Mouse (Mus musculus) heart, embryonic 15.5 days (tissue): ENCODE data around the gene Gm17268. TPM values are rescaled to one million over a fixed set of nuclear protein-coding genes. Genes with fewer than 3 reads are reported as not detected.

Experiments
- ATAC-seq: fragments of 200-750 bp; cut with Nextera tagmentation; replicated peaks from 2 replicates; pipeline ENCODE4 v1.8.0; 2017; ENCODE audit warnings: low read depth, moderate TSS enrichment; ENCODE audit not compliant: insufficient number of reproducible peaks, insufficient read depth, low FRiP score
- H3K27ac ChIP-seq: fragments of 300-500 bp; sonication (generic); 2 replicates; pipeline ENCODE4 v1.5.1; 2015; ENCODE audit warnings: mild to moderate bottlenecking, inconsistent platforms
- H3K27me3 ChIP-seq: fragments of 300-500 bp; sonication (generic); 2 replicates; pipeline ENCODE4 v1.6.1; 2015; ENCODE audit warnings: inconsistent platforms
- H3K36me3 ChIP-seq: fragments of 300-500 bp; sonication (generic); 2 replicates; pipeline ENCODE4 v1.6.1; 2015; ENCODE audit warnings: mild to moderate bottlenecking, inconsistent platforms
- H3K4me1 ChIP-seq: fragments of 300-500 bp; sonication (generic); replicated peaks from 2 replicates; pipeline ENCODE4 v1.6.1; 2015; ENCODE audit warnings: inconsistent platforms
- H3K4me2 ChIP-seq: fragments of 300-500 bp; sonication (generic); 2 replicates; pipeline ENCODE4 v1.6.1; 2015; ENCODE audit warnings: inconsistent platforms, mild to moderate bottlenecking, moderate library complexity
- H3K4me3 ChIP-seq: fragments of 300-500 bp; sonication (generic); 2 replicates; pipeline ENCODE4 v1.5.1; 2015; ENCODE audit warnings: mild to moderate bottlenecking, inconsistent platforms
- H3K9ac ChIP-seq: fragments of 300-500 bp; sonication (generic); 2 replicates; pipeline ENCODE4 v1.6.1; 2015; ENCODE audit warnings: mild to moderate bottlenecking, inconsistent platforms
- H3K9me3 ChIP-seq: fragments of 300-500 bp; sonication (generic); replicated peaks from 2 replicates; pipeline ENCODE4 v1.6.1; 2016; ENCODE audit warnings: inconsistent platforms
- WGBS: fragments of 180-500 bp; shearing (Covaris S2); methylation state at CpG from one replicate; pipeline ENCODE4 v1.1.7; 2015; ENCODE audit warnings: mixed read lengths; 5-methylcytosine and 5-hydroxymethylcytosine counted together
- polyA plus RNA-seq: library from polyadenylated mRNA; unstranded; fragments of >200 nt; fragmentation: Nextera tagmentation; extraction: Ambion mirVana; gene quantifications from 2 replicates; pipeline ENCODE4 v1.2.1, GENCODE M21; 2015

The Gm17268 gene
- polyA plus RNA-seq, 1 experiment from 2014 or later, result not detected

DNA sequence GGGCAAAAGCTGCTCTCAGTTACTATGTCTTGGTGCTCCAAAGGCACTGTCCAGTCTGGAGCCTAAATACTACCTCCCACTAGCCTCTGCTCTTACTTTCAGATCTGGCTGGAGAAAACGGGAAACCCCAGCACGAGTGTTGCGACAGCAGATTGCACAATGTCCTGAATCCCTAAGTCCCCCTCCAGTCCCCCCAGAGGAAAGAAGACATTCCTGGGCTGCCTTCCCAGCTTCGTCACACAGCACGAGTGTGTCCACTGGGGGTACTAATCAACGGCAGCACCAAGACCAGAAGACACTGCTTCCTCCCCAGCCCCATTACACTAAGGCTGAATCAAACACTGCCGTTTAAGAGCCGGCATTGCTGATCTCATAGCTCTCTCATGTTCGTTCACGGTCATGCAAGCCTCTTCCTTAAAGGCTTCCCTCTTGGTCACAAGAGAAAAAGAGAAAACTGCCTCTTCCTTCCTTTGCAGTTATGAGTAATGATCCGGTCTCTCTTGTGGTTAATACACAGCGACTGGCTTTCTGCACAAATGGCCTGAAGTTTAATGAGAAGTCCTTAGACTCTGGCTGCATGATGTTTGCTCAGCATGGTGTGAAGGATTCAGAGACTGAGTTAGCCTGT is 31.5 kb downstream of the Gm17268 start:
- Histone ChIP-seq H3K9me3 (no peaks in the 10 kb centered on the region), H3K9ac (no peak overlapping the region), H3K27ac (peak overlapping the region; percentile 32), H3K36me3 (no peaks in the 10 kb centered on the region), H3K4me2 (peak overlapping the region; percentile 19; the same call in 1 of the 2 replicates), H3K4me3 (no peak overlapping the region), H3K4me1 (no peaks in the 10 kb centered on the region), H3K27me3 (no peaks in the 10 kb centered on the region)
- ATAC-seq, result peak; percentile 70; the same call in 1 of the 2 replicates
- 30% methylated on average over 12 of the region's 12 CpGs for WGBS

DNA sequence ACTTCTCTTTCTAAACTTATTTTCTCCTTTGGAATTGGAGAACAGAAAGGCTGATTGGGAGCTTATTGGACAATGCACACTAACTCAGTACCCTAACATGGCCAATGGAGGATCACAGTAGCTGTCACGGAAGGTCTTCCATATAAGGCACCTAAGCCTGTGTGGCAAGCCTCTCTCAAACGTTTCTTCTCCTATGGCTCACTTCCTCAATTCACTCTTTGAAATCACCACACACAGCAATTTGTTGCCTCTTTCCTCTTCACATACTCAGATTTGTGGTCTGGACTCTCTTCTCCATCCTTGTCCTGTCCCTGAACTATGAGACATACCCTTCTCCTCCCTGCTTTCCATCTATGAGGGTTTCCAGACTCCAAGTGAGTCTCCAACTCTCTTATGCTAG is 33.6 kb downstream of the Gm17268 start:
- ATAC-seq, result no peak
- WGBS, result 58% methylated on average over 2 of the region's 2 CpGs

DNA sequence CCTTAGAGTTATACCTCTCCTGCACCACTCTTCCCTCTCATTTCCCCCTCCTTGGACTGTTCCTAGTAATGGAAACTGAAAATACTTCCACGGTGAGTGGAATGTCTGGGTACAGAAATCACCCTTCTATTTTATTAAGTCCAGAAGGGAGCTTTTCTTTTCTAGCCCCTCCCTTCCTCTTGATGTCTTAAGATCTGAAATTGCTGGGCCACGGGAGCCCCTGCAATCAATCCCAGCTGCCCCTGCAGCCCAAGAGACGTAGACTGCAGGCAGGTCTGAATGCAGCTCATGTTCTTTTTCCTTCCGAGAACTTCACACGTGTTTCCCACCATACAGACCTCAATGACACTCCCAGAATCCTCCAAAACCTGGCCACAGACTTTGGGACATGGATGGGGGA is 37.8 kb downstream of the Gm17268 start:
- H3K9me3 ChIP-seq, result no peaks in the 10 kb centered on the region
- no peak overlapping the region for H3K4me3 ChIP-seq
- no peaks in the 10 kb centered on the region for H3K4me1 ChIP-seq
- no peak overlapping the region for H3K4me2 ChIP-seq
- H3K36me3 ChIP-seq, result no peaks in the 10 kb centered on the region
- H3K9ac ChIP-seq, result no peak overlapping the region
- 58% methylated on average over 5 of the region's 5 CpGs for WGBS
- no peak for ATAC-seq
- H3K27me3 ChIP-seq, result peaks cover 4% of the 10 kb centered on the region; the same call in 1 of the 2 replicates
- H3K27ac ChIP-seq, result no peak overlapping the region

More for the DNA sequence above, 33.6 kb downstream of the Gm17268 start:
- Histone ChIP-seq H3K9me3 (no peaks in the 10 kb centered on the region), H3K4me2 (no peak overlapping the region), H3K4me1 (no peaks in the 10 kb centered on the region), H3K27ac (no peak overlapping the region), H3K27me3 (no peaks in the 10 kb centered on the region), H3K4me3 (no peak overlapping the region), H3K36me3 (no peaks in the 10 kb centered on the region), H3K9ac (no peak overlapping the region)

DNA sequence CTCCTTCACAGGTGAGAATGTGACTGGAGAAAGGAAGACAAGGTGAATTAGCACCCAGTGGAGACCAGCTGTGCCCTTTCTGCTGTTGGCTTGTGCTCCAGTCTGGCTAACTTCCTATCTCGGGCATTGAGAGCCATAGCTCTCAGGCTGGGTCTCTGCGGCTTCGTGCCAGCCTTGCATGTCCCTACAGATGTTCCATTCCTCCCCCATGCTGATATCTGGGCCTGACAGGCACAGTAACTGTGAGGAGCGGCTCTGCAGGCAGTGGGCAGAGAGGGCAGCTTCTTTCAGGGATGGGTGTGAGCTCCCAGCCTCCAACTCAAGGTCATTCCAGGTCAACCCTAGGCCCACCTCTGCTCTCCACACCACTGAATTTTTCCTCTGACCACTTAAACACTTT is 38.9 kb downstream of the Gm17268 start:
- H3K4me3 ChIP-seq, result no peak overlapping the region
- H3K4me1 ChIP-seq, result no peaks in the 10 kb centered on the region
- 61% methylated on average over 4 of the region's 4 CpGs for WGBS
- H3K27me3 ChIP-seq, result peaks cover 4% of the 10 kb centered on the region; the same call in 1 of the 2 replicates
- no peaks in the 10 kb centered on the region for H3K9me3 ChIP-seq
- H3K36me3 ChIP-seq, result no peaks in the 10 kb centered on the region
- no peak overlapping the region for H3K9ac ChIP-seq
- H3K27ac ChIP-seq, result no peak overlapping the region
- no peak for ATAC-seq
- H3K4me2 ChIP-seq, result no peak overlapping the region

DNA sequence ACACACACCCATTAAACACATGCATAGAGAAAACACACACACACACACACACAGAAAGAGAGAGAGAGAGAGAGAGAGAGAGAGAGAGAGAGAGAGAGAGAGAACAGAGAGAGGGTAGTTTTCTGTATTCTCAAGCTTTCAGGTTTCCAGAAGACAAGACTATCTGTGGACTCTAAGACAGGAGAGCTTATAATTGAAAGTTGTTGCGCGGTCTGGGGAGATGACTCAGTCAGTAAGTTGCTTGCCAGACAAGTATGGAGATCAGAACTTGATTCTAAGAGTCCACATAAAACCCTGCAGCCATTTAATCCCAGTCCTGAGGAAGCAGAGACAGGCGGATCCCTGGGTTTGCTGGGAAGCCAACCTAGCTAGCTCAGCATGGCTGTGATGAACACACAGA is 39.7 kb downstream of the Gm17268 start:
- WGBS, result 78% methylated on average over 3 of the region's 3 CpGs
- no peak overlapping the region for H3K4me3 ChIP-seq
- no peaks in the 10 kb centered on the region for H3K4me1 ChIP-seq
- H3K9ac ChIP-seq, result no peak overlapping the region
- H3K36me3 ChIP-seq, result no peaks in the 10 kb centered on the region
- no peak for ATAC-seq
- no peak overlapping the region for H3K27ac ChIP-seq
- H3K4me2 ChIP-seq, result no peak overlapping the region
- peaks cover 4% of the 10 kb centered on the region; the same call in 1 of the 2 replicates for H3K27me3 ChIP-seq
- no peaks in the 10 kb centered on the region for H3K9me3 ChIP-seq

DNA sequence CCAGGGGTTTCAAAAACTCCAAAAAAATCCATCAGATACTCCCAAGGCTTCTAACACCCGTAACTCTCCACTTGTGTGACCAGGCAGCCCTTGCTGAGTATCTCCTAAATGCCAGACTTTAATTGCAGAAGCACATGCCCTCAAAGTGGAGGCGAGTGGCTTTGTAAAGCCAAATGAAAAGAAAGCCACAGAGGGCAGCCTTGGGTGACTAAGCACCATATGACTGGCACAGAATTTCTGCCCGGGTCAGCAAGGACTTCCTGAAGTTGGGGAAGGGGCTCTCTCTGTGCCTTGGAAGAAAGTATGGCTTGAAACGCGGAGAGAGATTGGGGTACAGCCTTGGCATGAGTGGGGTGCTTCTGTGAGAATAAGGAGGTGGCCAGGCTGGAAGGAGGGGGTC is 41.3 kb downstream of the Gm17268 start:
- Histone ChIP-seq H3K9ac (no peak overlapping the region), H3K4me1 (no peaks in the 10 kb centered on the region), H3K27me3 (peaks cover 4% of the 10 kb centered on the region; the same call in 1 of the 2 replicates), H3K4me2 (no peak overlapping the region), H3K27ac (no peak overlapping the region), H3K4me3 (no peak overlapping the region), H3K36me3 (no peaks in the 10 kb centered on the region), H3K9me3 (no peaks in the 10 kb centered on the region)
- 79% methylated on average over 5 of the region's 5 CpGs for WGBS
- ATAC-seq, result no peak

DNA sequence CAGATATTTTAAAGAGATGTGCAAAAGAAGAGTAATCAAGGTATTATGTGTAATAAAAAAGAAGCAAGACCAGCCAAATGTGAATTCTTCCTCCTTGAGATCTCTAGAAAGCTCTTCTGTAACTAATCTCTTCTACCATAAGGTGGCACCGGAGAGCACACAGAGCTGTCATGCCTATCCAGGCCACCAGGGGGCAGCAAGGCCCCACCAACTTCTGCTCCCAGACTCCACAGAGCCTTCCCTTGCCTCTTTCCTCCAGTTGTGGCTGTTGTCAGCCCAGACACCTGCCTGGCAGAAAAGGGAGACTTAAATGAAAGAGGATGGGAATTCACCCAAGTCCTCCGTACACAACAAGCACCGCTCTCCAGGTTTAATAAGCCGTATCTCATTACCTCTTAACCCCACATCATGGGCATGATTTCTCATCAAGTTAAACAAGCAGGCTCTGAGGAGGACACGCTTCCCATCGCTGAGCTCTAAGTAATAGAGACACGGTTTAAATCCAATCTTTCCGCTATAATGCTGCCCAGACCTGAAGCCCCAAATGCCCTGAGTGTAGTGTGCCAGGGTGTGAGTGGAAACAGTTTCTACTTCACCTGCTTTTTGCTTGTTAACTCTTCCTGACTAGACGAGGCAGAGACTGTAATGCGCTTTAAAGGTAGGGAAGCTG is 42.1 kb downstream of the Gm17268 start:
- Histone ChIP-seq H3K4me3 (no peak overlapping the region), H3K27ac (no peak overlapping the region), H3K4me1 (no peaks in the 10 kb centered on the region), H3K4me2 (no peak overlapping the region), H3K9me3 (no peaks in the 10 kb centered on the region), H3K36me3 (no peaks in the 10 kb centered on the region), H3K27me3 (peaks cover 4% of the 10 kb centered on the region; the same call in 1 of the 2 replicates), H3K9ac (no peak overlapping the region)
- 66% methylated on average over 10 of the region's 10 CpGs for WGBS
- ATAC-seq, result no peak

DNA sequence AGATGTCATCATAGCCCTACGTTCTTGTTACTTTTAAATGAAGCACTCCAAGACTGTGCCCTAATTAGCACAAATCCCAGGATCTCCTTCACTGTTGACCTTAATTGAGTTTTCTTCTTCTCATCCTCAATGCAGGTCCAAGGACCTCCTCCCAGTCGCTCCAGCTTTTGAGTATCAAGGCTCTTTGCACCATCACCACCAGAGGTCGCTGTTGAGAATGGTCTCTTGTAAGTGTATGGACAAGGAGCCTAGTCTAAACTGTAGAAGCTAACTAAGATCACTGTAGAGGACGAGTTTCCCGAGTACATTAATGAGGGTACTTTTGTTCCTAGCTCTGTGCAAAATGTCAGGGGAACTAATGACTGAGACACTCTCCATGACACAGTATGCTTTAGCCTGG is 55.2 kb downstream of the Gm17268 start:
- Histone ChIP-seq H3K4me3 (no peak overlapping the region), H3K4me2 (no peak overlapping the region), H3K9ac (no peak overlapping the region), H3K4me1 (no peaks in the 10 kb centered on the region), H3K27me3 (no peaks in the 10 kb centered on the region), H3K27ac (no peak overlapping the region), H3K9me3 (no peaks in the 10 kb centered on the region), H3K36me3 (no peaks in the 10 kb centered on the region)
- no peak for ATAC-seq
- 34% methylated on average over 5 of the region's 5 CpGs for WGBS

DNA sequence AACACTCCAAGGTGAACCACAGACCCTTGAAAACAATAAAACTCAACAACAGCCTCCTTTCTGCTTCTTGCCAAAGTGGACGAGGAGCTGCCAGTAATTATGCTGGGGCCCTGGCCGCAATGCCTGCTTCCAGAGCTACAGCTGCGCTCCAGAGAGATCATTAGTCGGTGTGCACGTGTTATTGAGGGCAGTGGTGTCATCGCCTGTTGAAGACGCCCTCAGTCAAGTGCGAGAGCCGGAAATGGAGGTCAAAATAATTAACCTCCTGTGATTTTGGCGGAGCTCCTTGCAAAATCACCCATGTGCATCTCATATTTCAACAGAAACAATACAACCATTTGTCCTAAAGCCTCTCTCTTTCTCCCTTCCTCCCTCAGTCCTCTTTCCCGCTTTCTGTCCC is 56.2 kb downstream of the Gm17268 start:
- no peak overlapping the region for H3K4me2 ChIP-seq
- ATAC-seq, result no peak

More for the DNA sequence above, 56.2 kb downstream of the Gm17268 start:
- H3K27ac ChIP-seq, result no peak overlapping the region
- no peaks in the 10 kb centered on the region for H3K4me1 ChIP-seq
- no peak overlapping the region for H3K9ac ChIP-seq
- no peaks in the 10 kb centered on the region for H3K36me3 ChIP-seq
- 54% methylated on average over 11 of the region's 11 CpGs for WGBS
- no peaks in the 10 kb centered on the region for H3K9me3 ChIP-seq
- no peak overlapping the region for H3K4me3 ChIP-seq
- H3K27me3 ChIP-seq, result no peaks in the 10 kb centered on the region

Other genes with a start within 250 kb of the Gm17268 start
- not detected in 2 replicates for gene 5530401A14Rik, start 177.9 kb downstream of the Gm17268 start, polyA plus RNA-seq
- 0.15 TPM in 1 of 2 replicates, not detected in the other for gene Asic2, start 70.1 kb downstream of the Gm17268 start, polyA plus RNA-seq
- 9.4 TPM in 2 replicates for gene Ccl2, start 3.0 kb downstream of the Gm17268 start, polyA plus RNA-seq
- 4.9 and 5.0 TPM in 2 replicates for gene Ccl7, start 7.2 kb upstream of the Gm17268 start, polyA plus RNA-seq
- 2.2 and 5.8 TPM in 2 replicates for gene Ccl11, start 19.3 kb upstream of the Gm17268 start, polyA plus RNA-seq
- gene Ccl12, start 63.3 kb upstream of the Gm17268 start, polyA plus RNA-seq, result 2.2 and 2.5 TPM in 2 replicates
- not detected in 2 replicates for gene Ccl8, start 76.6 kb upstream of the Gm17268 start, polyA plus RNA-seq